Mouse (Mus musculus) stomach, embryonic 15.5 days (tissue): ENCODE data around the gene Poll. TPM values are rescaled to one million over a fixed set of nuclear protein-coding genes. Genes with fewer than 3 reads are reported as not detected.
"Not testable (repeated sequence)": the region's sequence is repeated elsewhere in the genome, so short reads cannot be mapped to it uniquely, and the experiment has no call there.

Source experiments
- ATAC-seq: fragments of 200-750 bp; cut with Nextera tagmentation; 2 replicates; pipeline ENCODE4 v1.8.0; 2017; ENCODE audit warnings: low read depth, moderate number of reproducible peaks, moderate TSS enrichment; ENCODE audit not compliant: insufficient read depth, low FRiP score
- H3K27ac ChIP-seq: fragments of 300-500 bp; sonication (generic); 2 replicates; pipeline ENCODE4 v1.5.1; 2015; ENCODE audit warnings: mild to moderate bottlenecking, inconsistent platforms
- H3K27me3 ChIP-seq: fragments of 300-500 bp; sonication (generic); replicated peaks from 2 replicates; pipeline ENCODE4 v1.6.1; 2015; ENCODE audit warnings: inconsistent platforms
- H3K36me3 ChIP-seq: fragments of 300-500 bp; sonication (generic); 2 replicates; pipeline ENCODE4 v1.6.1; 2015; ENCODE audit warnings: inconsistent platforms
- H3K4me1 ChIP-seq: fragments of 300-500 bp; sonication (generic); 2 replicates; pipeline ENCODE4 v1.6.1; 2015; ENCODE audit warnings: inconsistent platforms
- H3K4me2 ChIP-seq: fragments of 300-500 bp; sonication (generic); 2 replicates; pipeline ENCODE4 v1.6.1; 2015; ENCODE audit warnings: mild to moderate bottlenecking, inconsistent platforms
- H3K4me3 ChIP-seq: fragments of 300-500 bp; sonication (generic); replicated peaks from 2 replicates; pipeline ENCODE4 v1.5.1; 2015; ENCODE audit warnings: inconsistent platforms
- H3K9ac ChIP-seq: fragments of 300-500 bp; sonication (generic); 2 replicates; pipeline ENCODE4 v1.6.1; 2015; ENCODE audit warnings: inconsistent platforms
- H3K9me3 ChIP-seq: fragments of 300-500 bp; sonication (generic); 2 replicates; pipeline ENCODE4 v1.6.1; 2016; ENCODE audit warnings: inconsistent platforms
- WGBS: fragments of 180-500 bp; shearing (Covaris S2); methylation state at CpG from one replicate; pipeline ENCODE4 v1.1.7; 2015; 5-methylcytosine and 5-hydroxymethylcytosine counted together
- polyA plus RNA-seq: library from polyadenylated mRNA; unstranded; fragments of >200 nt; fragmentation: Nextera tagmentation; extraction: Ambion mirVana; gene quantifications from 2 replicates; pipeline ENCODE4 v1.2.1, GENCODE M21; 2015

Gene Poll
- polyA plus RNA-seq, 1 experiment from 2014 or later: 12.5 TPM

- not testable (repeated sequence) for H3K36me3 ChIP-seq, H3K9me3 ChIP-seq, H3K27me3 ChIP-seq, H3K27ac ChIP-seq, H3K4me2 ChIP-seq, H3K9ac ChIP-seq, H3K4me3 ChIP-seq
- H3K4me1 ChIP-seq: peaks cover 20% of the 10 kb centered on the region; the same call in 1 of the 2 replicates
- ATAC-seq: 0 out of 2 replicates have a peak, but pooled peaks have one; percentile 38
These were observed 12.1 kb downstream of the Poll start for GRCm38 (mm10) chr19:45548196-45548595.

- WGBS: under 1% methylated on average over 30 of the region's 30 CpGs
- H3K4me1 ChIP-seq: peaks cover 20% of the 10 kb centered on the region
These were observed 15.4 kb downstream of the Poll start for GRCm38 (mm10) chr19:45544925-45545321.

GRCm38 (mm10) chr19:45544152-45544924, 16.0 kb downstream of the Poll start:
- Histone ChIP-seq H3K36me3 (no peaks in the 10 kb centered on the region), H3K27ac (no peak overlapping the region), H3K4me3 (peak overlapping the region; percentile 46), H3K9me3 (no peaks in the 10 kb centered on the region), H3K4me1 (peaks cover 20% of the 10 kb centered on the region), H3K4me2 (peak overlapping the region; percentile 96), H3K27me3 (peaks cover 37% of the 10 kb centered on the region), H3K9ac (no peak overlapping the region; the same call in 1 of the 2 replicates)
- no peak for ATAC-seq
- WGBS: 2% methylated on average over 17 of the region's 26 CpGs

More at GRCm38 (mm10) chr19:45544925-45545321, 15.4 kb downstream of the Poll start:
- ATAC-seq: peak; percentile 56; the same call in 1 of the 2 replicates
- Histone ChIP-seq H3K36me3 (no peaks in the 10 kb centered on the region), H3K27ac (no peak overlapping the region), H3K4me3 (peak overlapping the region; percentile 46), H3K27me3 (peaks cover 35% of the 10 kb centered on the region), H3K9me3 (no peaks in the 10 kb centered on the region), H3K4me2 (peak overlapping the region; percentile 96), H3K9ac (no peak overlapping the region; the same call in 1 of the 2 replicates)

- 29% methylated on average over 3 of the region's 3 CpGs for WGBS
These were observed 18.3 kb downstream of the Poll start for GRCm38 (mm10) chr19:45542061-45542460.

GRCm38 (mm10) chr19:45541409-45542041, 18.8 kb downstream of the Poll start:
- H3K9me3 ChIP-seq: no peaks in the 10 kb centered on the region
- H3K4me1 ChIP-seq: peaks cover 20% of the 10 kb centered on the region
- peaks cover 37% of the 10 kb centered on the region for H3K27me3 ChIP-seq
- peak; percentile 15; the same call in 1 of the 2 replicates for ATAC-seq
- H3K27ac ChIP-seq: no peak overlapping the region
- H3K36me3 ChIP-seq: no peaks in the 10 kb centered on the region
- H3K4me2 ChIP-seq: peak overlapping the region; percentile 89
- H3K4me3 ChIP-seq: peak overlapping the region; percentile 41
- under 1% methylated on average over 48 of the region's 58 CpGs for WGBS
- no peak overlapping the region for H3K9ac ChIP-seq

More at GRCm38 (mm10) chr19:45542061-45542460, 18.3 kb downstream of the Poll start:
- Histone ChIP-seq H3K36me3 (no peaks in the 10 kb centered on the region), H3K9me3 (no peaks in the 10 kb centered on the region), H3K9ac (no peak overlapping the region), H3K27ac (no peak overlapping the region), H3K4me1 (peaks cover 20% of the 10 kb centered on the region), H3K4me2 (peak overlapping the region; percentile 89), H3K27me3 (peaks cover 37% of the 10 kb centered on the region), H3K4me3 (peak overlapping the region; percentile 41)
- no peak for ATAC-seq

GRCm38 (mm10) chr19:45540657-45541408, 19.5 kb downstream of the Poll start:
- no peak for ATAC-seq
- H3K4me2 ChIP-seq: peak overlapping the region; percentile 89
- H3K4me3 ChIP-seq: peak overlapping the region; percentile 41
- H3K27me3 ChIP-seq: peaks cover 37% of the 10 kb centered on the region
- peaks cover 20% of the 10 kb centered on the region for H3K4me1 ChIP-seq
- no peaks in the 10 kb centered on the region for H3K36me3 ChIP-seq
- no peak overlapping the region for H3K9ac ChIP-seq
- 34% methylated on average over 8 of the region's 8 CpGs for WGBS
- H3K9me3 ChIP-seq: no peaks in the 10 kb centered on the region
- H3K27ac ChIP-seq: no peak overlapping the region

GRCm38 (mm10) chr19:45537505-45537904, 22.8 kb downstream of the Poll start:
- no peak for ATAC-seq
- Histone ChIP-seq H3K27ac (no peak overlapping the region), H3K4me1 (peaks cover 11% of the 10 kb centered on the region), H3K9ac (no peak overlapping the region), H3K36me3 (no peaks in the 10 kb centered on the region), H3K9me3 (no peaks in the 10 kb centered on the region), H3K27me3 (peaks cover 22% of the 10 kb centered on the region), H3K4me2 (no peak overlapping the region), H3K4me3 (no peak overlapping the region)
- 55% methylated on average over 1 of the region's 1 CpGs for WGBS

GRCm38 (mm10) chr19:45535929-45536328, 24.4 kb downstream of the Poll start:
- Histone ChIP-seq H3K27me3 (peaks cover 12% of the 10 kb centered on the region), H3K9me3 (no peaks in the 10 kb centered on the region), H3K4me1 (peaks cover 1% of the 10 kb centered on the region; the same call in 1 of the 2 replicates), H3K4me3 (no peak overlapping the region), H3K27ac (no peak overlapping the region), H3K9ac (no peak overlapping the region), H3K4me2 (no peak overlapping the region), H3K36me3 (no peaks in the 10 kb centered on the region)
- 56% methylated on average over 6 of the region's 6 CpGs for WGBS
- ATAC-seq: no peak

GRCm38 (mm10) chr19:45535214-45535735, 25.1 kb downstream of the Poll start:
- Histone ChIP-seq H3K4me2 (no peak overlapping the region), H3K9me3 (no peaks in the 10 kb centered on the region), H3K9ac (no peak overlapping the region), H3K4me1 (no peaks in the 10 kb centered on the region), H3K27ac (no peak overlapping the region), H3K4me3 (no peak overlapping the region), H3K27me3 (peaks cover 6% of the 10 kb centered on the region; the same call in 1 of the 2 replicates), H3K36me3 (no peaks in the 10 kb centered on the region)
- 64% methylated on average over 8 of the region's 8 CpGs for WGBS
- ATAC-seq: no peak

- Histone ChIP-seq H3K4me1 (no peaks in the 10 kb centered on the region), H3K9me3 (no peaks in the 10 kb centered on the region), H3K27me3 (no peaks in the 10 kb centered on the region), H3K36me3 (no peaks in the 10 kb centered on the region), H3K27ac (no peak overlapping the region), H3K9ac (no peak overlapping the region), H3K4me3 (no peak overlapping the region), H3K4me2 (no peak overlapping the region)
- WGBS: 66% methylated on average over 7 of the region's 7 CpGs
- ATAC-seq: no peak
These were observed 26.7 kb downstream of the Poll start for GRCm38 (mm10) chr19:45533617-45534016.

GRCm38 (mm10) chr19:45531554-45531953, 28.8 kb downstream of the Poll start:
- 59% methylated on average over 6 of the region's 6 CpGs for WGBS
- 0 out of 2 replicates have a peak, but pooled peaks cover 4% of the 10 kb centered on the region for H3K36me3 ChIP-seq
- H3K27ac ChIP-seq: no peak overlapping the region
- no peak overlapping the region for H3K9ac ChIP-seq
- H3K4me2 ChIP-seq: no peak overlapping the region
- H3K9me3 ChIP-seq: no peaks in the 10 kb centered on the region
- H3K4me3 ChIP-seq: no peak overlapping the region
- H3K27me3 ChIP-seq: no peaks in the 10 kb centered on the region
- no peak for ATAC-seq
- H3K4me1 ChIP-seq: no peaks in the 10 kb centered on the region
